Mouse (Mus musculus): ENCODE measurements around the gene C1qa.
A peak's percentile ranks its signal among the peaks of the same experiment; 100 is the strongest.

DNA sequence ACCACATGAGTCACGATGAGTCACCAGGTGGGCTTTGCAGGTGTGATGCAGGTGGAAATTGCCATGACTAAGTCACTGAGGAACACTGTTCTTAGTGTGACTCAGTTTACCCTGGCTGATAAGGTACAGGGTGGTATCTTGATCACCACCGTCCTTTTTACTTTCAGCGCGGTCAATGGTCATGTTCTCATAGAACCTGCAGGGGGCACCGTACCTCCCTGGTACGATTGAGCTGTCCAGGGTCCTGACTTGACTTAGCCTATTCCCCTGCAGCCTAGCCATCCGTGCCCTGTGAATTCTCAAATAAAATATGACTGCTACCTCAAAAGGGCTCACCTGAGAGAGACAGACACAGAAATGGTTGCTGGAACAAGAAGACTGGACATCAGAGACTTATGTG is 8.4 kb upstream of the C1qa start:
- TF ChIP-seq POLR2A (IDR thresholded peaks at IDR 0.05; ENCODE audit: borderline replicate concordance, insufficient read depth, low read length) (no peak), CTCF (IDR thresholded peaks at IDR 0.05; ENCODE audit: borderline replicate concordance, insufficient read depth, low read depth, low read length) (peak; percentile 72)

Data from cerebellum, adult 2 months (tissue).